Mouse (Mus musculus): ENCODE data around the gene Ovol2. TPM values are rescaled to one million over a fixed set of nuclear protein-coding genes. Genes with fewer than 3 reads are reported as not detected.
"Not testable (repeated sequence)": the region's sequence is repeated elsewhere in the genome, so short reads cannot be mapped to it uniquely, and the experiment has no call there.

The Ovol2 gene
- polyA plus RNA-seq, 1 experiment = 15.0 TPM

GRCm38 (mm10) chr2:144352843-144353242 is 20.9 kb upstream of the Ovol2 start:
- no peak for TF ChIP-seq CTCF (IDR thresholded peaks at IDR 0.05; ENCODE audit: extremely low read depth, insufficient read depth, low read length)
- TF ChIP-seq POLR2A (IDR thresholded peaks at IDR 0.05; ENCODE audit: extremely low read depth, insufficient read depth, low read length) = no peak
- Histone ChIP-seq H3K4me3 (ENCODE audit: insufficient read depth, low read length) (no peak overlapping the region), H3K27ac (ENCODE audit: insufficient read depth, low read length) (no peak overlapping the region), H3K4me1 (ENCODE audit: control insufficient read depth, insufficient read depth, low read length) (peaks cover 1% of the 10 kb centered on the region; the same call in 1 of the 2 replicates)

DNA sequence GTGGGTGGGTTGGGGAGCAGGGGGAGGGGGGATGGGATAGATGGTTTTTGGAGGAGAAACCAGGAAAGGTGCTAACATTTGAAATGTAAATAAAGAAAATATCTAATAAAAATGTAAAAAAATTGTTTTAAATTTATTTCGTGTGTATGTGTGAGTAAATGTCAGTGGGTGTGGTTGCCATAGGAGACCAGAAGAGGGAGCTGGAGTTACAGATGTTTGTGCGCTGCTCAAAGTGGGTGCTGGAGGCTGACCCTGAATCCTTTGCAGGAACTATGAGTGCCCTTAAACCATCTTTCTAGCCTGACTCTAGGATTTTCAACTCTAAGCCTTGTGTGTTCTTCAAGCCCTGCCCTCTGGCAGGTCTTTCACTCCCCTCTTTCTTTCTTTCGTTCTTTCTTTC is 16.6 kb upstream of the Ovol2 start:
- no peak overlapping the region for H3K27ac ChIP-seq (ENCODE audit: insufficient read depth, low read length)
- H3K4me1 ChIP-seq (ENCODE audit: control insufficient read depth, insufficient read depth, low read length) = peaks cover 1% of the 10 kb centered on the region; the same call in 1 of the 2 replicates
- TF ChIP-seq CTCF (IDR thresholded peaks at IDR 0.05; ENCODE audit: extremely low read depth, insufficient read depth, low read length) (no peak), POLR2A (IDR thresholded peaks at IDR 0.05; ENCODE audit: extremely low read depth, insufficient read depth, low read length) (no peak)
- no peak overlapping the region for H3K4me3 ChIP-seq (ENCODE audit: insufficient read depth, low read length)

DNA sequence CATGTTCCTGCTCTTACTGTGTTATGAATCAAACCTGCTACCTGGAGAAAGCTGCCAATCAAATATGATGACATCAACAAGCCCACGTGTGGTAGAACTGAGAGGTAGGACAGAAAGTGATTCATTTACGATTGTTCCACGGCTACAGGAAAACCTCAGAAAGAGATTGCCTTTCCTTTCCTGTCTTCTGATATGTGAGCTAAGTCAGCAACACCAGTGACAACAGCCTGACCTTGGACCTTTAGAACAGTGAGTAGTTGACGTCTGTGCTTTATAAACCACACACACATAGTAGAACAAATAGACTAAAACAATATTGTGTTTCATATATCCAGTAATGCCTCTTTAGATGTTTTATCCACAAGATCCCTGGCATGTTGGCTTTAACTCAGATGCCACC is 11.2 kb upstream of the Ovol2 start:
- TF ChIP-seq CTCF (IDR thresholded peaks at IDR 0.05; ENCODE audit: extremely low read depth, insufficient read depth, low read length) (no peak), POLR2A (IDR thresholded peaks at IDR 0.05; ENCODE audit: extremely low read depth, insufficient read depth, low read length) (no peak)
- no peak overlapping the region for H3K4me3 ChIP-seq (ENCODE audit: insufficient read depth, low read length)
- no peak overlapping the region for H3K27ac ChIP-seq (ENCODE audit: insufficient read depth, low read length)
- no peaks in the 10 kb centered on the region for H3K4me1 ChIP-seq (ENCODE audit: control insufficient read depth, insufficient read depth, low read length)

DNA sequence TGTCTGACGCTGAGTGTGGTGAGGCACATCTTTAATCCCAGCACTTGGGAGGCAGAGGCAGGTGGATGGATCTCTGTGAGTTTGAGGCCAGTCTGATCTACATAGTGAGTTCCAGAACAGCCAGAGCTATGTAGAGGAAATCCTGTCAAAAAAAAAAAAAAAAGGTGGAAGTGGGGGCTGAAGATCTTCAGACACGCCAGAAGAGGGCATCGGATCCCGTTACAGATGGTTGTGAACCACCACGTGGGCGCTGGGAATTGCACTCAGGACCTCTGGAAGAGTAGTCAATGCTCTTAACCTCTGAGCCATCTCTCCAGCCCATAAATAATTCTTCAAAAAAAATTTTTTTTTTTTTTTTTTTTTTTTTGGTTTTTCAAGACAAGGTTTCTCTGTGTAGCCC is 6.2 kb upstream of the Ovol2 start:
- not testable (repeated sequence) for H3K4me1 ChIP-seq (ENCODE audit: control insufficient read depth, insufficient read depth, low read length); H3K4me3 ChIP-seq (ENCODE audit: insufficient read depth, low read length); H3K27ac ChIP-seq (ENCODE audit: insufficient read depth, low read length)

DNA sequence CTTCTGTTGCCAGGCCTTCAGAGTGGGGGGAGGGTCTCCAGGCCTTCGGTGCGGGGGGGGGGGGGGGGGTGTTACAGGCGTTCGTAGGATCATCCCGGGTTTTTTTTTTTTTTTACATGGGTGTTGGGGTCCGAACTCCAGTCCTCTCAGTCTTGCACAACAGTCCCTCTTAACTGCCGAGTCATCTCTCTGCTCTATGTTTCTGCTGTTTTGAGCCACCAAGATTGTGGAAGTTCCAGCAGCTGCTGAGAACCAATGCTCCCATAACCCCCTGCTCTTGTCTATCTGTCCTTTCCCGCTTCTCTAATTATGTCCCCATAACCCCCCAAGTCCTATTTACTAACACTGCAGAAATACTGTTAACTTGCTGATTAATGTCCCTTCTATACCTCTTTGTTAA is 5.8 kb upstream of the Ovol2 start:
- TF ChIP-seq CTCF (IDR thresholded peaks at IDR 0.05; ENCODE audit: extremely low read depth, insufficient read depth, low read length) (no peak), POLR2A (IDR thresholded peaks at IDR 0.05; ENCODE audit: extremely low read depth, insufficient read depth, low read length) (no peak)
- H3K4me1 ChIP-seq (ENCODE audit: control insufficient read depth, insufficient read depth, low read length) = no peaks in the 10 kb centered on the region

GRCm38 (mm10) chr2:144337230-144337629 is 5.3 kb upstream of the Ovol2 start:
- no peak overlapping the region for H3K27ac ChIP-seq (ENCODE audit: insufficient read depth, low read length)
- no peak for TF ChIP-seq CTCF (IDR thresholded peaks at IDR 0.05; ENCODE audit: extremely low read depth, insufficient read depth, low read length)
- TF ChIP-seq POLR2A (IDR thresholded peaks at IDR 0.05; ENCODE audit: extremely low read depth, insufficient read depth, low read length) = no peak

More for the DNA sequence above, 5.8 kb upstream of the Ovol2 start:
- H3K4me3 ChIP-seq (ENCODE audit: insufficient read depth, low read length) = no peak overlapping the region
- no peak overlapping the region for H3K27ac ChIP-seq (ENCODE audit: insufficient read depth, low read length)

GRCm38 (mm10) chr2:144333138-144333842 is 1.3 kb upstream of the Ovol2 start:
- Histone ChIP-seq H3K27ac (ENCODE audit: insufficient read depth, low read length) (no peak overlapping the region), H3K4me1 (ENCODE audit: control insufficient read depth, insufficient read depth, low read length) (no peaks in the 10 kb centered on the region), H3K4me3 (ENCODE audit: insufficient read depth, low read length) (no peak overlapping the region)
- TF ChIP-seq CTCF (IDR thresholded peaks at IDR 0.05; ENCODE audit: extremely low read depth, insufficient read depth, low read length) (peak; percentile 23; the same call in 1 of the 2 replicates), POLR2A (IDR thresholded peaks at IDR 0.05; ENCODE audit: extremely low read depth, insufficient read depth, low read length) (0 out of 2 replicates have a peak, but pooled peaks have one; percentile 6)

More at GRCm38 (mm10) chr2:144337230-144337629, 5.3 kb upstream of the Ovol2 start:
- Histone ChIP-seq H3K4me1 (ENCODE audit: control insufficient read depth, insufficient read depth, low read length) (no peaks in the 10 kb centered on the region), H3K4me3 (ENCODE audit: insufficient read depth, low read length) (no peak overlapping the region)

GRCm38 (mm10) chr2:144332486-144332885 is 540 bp upstream of the Ovol2 start:
- no peaks in the 10 kb centered on the region for H3K4me1 ChIP-seq (ENCODE audit: control insufficient read depth, insufficient read depth, low read length)
- TF ChIP-seq POLR2A (IDR thresholded peaks at IDR 0.05; ENCODE audit: extremely low read depth, insufficient read depth, low read length) = no peak
- no peak for TF ChIP-seq CTCF (IDR thresholded peaks at IDR 0.05; ENCODE audit: extremely low read depth, insufficient read depth, low read length)
- H3K4me3 ChIP-seq (ENCODE audit: insufficient read depth, low read length) = peak overlapping the region; percentile 91; the same call in 1 of the 2 replicates
- no peak overlapping the region for H3K27ac ChIP-seq (ENCODE audit: insufficient read depth, low read length)

- no peak for TF ChIP-seq POLR2A (IDR thresholded peaks at IDR 0.05; ENCODE audit: extremely low read depth, insufficient read depth, low read length)
- no peak for TF ChIP-seq CTCF (IDR thresholded peaks at IDR 0.05; ENCODE audit: extremely low read depth, insufficient read depth, low read length)
- H3K27ac ChIP-seq (ENCODE audit: insufficient read depth, low read length) = peak overlapping the region; percentile 95
- no peaks in the 10 kb centered on the region for H3K4me1 ChIP-seq (ENCODE audit: control insufficient read depth, insufficient read depth, low read length)
- H3K4me3 ChIP-seq (ENCODE audit: insufficient read depth, low read length) = peak overlapping the region; percentile 91
These were observed 980 bp downstream of the Ovol2 start for GRCm38 (mm10) chr2:144330960-144331371.

DNA sequence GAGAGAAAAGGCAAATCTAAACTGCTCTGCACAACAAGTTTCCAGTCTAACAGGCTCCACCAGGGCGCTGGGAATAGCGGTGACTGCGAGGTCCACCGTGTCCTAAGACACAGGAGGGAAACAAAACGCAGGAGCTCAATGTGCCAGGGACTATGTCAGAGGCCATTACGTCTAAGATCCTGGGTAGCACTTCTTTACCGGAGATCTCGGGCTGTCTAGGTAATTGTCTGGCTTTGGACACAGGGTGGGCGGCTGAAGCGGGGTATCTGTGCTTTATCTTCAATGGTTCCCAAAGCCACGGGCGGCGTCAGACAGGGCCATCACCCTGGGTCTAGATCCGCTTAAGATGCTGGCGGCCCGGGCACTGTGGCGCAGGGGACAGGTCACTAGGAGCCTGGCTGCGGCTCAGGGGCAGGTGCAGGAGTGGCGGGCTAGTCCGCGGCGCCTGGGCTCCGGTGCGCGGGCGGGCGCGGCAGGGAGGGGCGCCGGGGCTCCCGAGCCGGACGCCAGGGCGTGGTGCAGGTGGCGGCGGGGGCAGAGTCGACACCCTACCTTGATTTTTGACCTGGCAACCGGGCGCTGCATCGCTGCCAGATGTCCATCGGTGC is 1.5 kb downstream of the Ovol2 start:
- no peaks in the 10 kb centered on the region for H3K4me1 ChIP-seq (ENCODE audit: control insufficient read depth, insufficient read depth, low read length)
- H3K27ac ChIP-seq (ENCODE audit: insufficient read depth, low read length) = peak overlapping the region; percentile 95
- H3K4me3 ChIP-seq (ENCODE audit: insufficient read depth, low read length) = peak overlapping the region; percentile 91
- TF ChIP-seq POLR2A (IDR thresholded peaks at IDR 0.05; ENCODE audit: extremely low read depth, insufficient read depth, low read length) (no peak), CTCF (IDR thresholded peaks at IDR 0.05; ENCODE audit: extremely low read depth, insufficient read depth, low read length) (no peak)
